Mouse (Mus musculus): ENCODE results near the gene Cyp2s1. TPM values are rescaled to one million over a fixed set of nuclear protein-coding genes. Genes with fewer than 3 reads are reported as not detected.

The Cyp2s1 gene
- 10 to 100 TPM in 1 of 2 experiments, 1 to 10 TPM in 1; 4.8 to 22.1 TPM for polyA plus RNA-seq (2017; shearing (Covaris generic))

DNA sequence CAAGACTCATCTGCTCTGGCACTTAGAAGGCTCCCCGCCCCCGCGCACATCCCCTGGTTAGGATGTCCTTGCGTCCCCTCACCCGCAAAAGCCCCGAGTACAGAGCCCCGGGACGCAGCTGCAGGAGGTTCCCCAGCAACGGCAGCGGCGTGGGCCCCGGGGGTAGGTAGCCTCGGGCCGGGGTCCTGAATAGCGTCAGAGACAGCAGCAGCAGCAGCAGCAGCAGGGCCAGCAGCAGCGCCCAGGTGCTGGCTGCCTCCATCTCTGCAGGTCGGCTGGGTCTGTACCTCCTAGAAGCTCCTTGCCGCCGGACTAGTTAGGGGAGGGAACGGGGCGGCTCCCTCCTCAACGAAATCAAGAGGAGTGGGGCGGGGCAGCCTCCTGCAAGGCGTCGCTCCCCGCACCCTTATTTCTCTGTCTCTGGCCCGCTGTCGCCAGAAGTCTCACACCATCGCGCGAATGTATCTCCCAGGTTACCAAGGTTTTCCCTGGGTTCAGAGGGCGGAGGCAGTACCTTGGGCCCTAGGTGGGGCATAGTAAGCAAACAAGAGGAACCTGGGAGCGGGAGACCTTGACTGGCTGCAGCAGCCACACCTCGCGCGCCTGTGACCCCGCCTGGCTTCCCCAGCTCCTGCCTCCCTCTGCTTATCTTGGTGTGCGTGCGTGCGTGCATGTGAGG, at the start of gene Cyp2s1:
TSS of gene Cyp2s1 (minus strand) at position 673 of the 679 bp plus-strand sequence.

DNA sequence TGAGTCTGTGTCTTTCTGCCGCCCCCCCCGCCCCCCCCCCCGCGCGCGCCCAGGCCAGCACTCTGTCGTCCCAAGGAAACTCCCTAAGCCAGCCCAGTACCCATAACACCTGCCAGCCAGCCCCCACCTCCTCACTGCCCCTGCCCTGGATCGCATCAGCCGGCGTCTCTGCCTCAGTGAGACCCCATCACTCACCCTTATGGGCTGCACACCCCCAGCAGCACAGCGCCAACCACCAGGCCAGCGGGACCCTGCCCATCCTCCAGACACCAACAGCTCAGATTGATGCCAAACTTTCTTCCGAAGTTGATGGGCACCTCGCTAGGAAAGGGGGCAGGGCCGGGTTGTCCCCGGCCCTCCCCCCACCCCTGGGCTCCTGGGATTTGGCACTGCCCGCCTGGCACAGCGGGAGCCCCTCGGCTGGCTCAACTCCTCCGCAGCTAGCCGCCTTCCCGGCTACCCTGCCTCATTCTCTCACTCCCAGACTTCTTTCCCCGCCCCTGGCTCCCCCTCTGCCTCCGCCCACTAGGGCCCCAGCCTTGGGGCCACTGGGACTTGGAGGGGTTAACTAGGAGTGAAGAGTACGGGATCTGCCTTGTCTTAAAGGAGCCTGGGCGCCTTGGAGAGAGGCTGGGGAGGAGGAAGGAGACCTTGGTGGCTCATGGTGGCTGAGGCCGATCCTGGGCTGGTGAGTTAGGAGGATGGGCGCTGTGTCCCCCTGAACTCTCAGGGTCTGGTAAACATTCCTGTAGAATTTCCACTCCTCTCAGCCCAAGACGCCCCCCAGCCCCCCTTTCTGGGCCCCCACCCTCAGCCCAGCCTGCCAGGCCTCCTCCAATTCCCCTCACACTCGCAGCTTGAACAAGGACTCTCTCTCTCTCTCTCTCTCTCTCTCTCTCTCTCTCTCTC, 28.2 kb downstream of the Cyp2s1 start, which contains the start of gene Axl:
TSS of gene Axl (minus strand) at position 486 of the 909 bp plus-strand sequence.

DNA sequence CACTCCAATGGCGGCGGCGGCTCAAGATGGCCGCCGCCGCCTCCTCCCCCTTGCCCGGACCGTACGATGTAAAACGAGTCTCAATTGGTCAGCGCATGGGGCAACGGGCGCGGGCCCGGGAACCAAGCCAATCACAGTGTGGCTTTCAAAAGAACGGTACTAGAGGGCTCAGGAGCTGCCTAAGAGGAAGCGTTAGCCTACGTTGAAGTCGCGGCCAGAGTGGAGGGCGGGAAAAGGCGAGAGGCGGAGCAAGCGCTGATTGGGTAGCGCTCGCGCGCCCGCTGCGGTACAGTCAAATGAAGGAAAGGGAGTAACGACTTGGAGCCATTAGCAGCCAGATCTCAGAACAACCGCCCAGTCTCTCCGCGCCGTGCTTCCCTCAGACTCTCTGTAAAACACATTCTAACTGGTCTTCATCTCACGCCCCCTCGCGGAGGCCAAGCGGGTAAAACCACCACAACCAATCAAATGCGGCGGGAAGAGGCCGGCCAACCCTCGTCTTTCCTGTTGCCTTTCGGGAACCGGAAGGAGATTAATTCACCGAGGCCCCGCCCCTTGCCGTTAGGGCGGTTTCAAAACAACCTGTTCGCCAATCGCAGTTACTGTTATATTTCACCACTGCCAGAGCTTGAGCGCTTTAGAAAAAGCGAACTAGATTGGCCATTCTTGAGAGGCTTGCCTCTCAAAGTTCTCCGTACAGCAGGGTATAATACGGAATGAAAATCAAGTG, 61.8 kb downstream of the Cyp2s1 start, which contains the start of gene Hnrnpul1:
TSS of gene Hnrnpul1 (minus strand) at position 20 of the 730 bp plus-strand sequence.

Other genes starting within 250 kb of the Cyp2s1 start
- not detected for gene Erich4, start 201.0 kb downstream of the Cyp2s1 start, polyA plus RNA-seq (2017; shearing (Covaris generic))
- 10 to 100 TPM; 53.6 to 55.0 TPM for gene Dmac2, start 197.5 kb downstream of the Cyp2s1 start, polyA plus RNA-seq (2017; shearing (Covaris generic))
- gene B3gnt8, start 190.3 kb downstream of the Cyp2s1 start, polyA plus RNA-seq (2017; shearing (Covaris generic)) = 1 to 10 TPM in 1 of 2 experiments, under 1 TPM in 1; 0.86 to 1.3 TPM
- gene Bckdha, start 157.9 kb downstream of the Cyp2s1 start, polyA plus RNA-seq (2017; shearing (Covaris generic)) = 10 to 100 TPM; 33.0 to 39.0 TPM
- 100 to 1,000 TPM; 102 to 119 TPM for gene Exosc5, start 157.7 kb downstream of the Cyp2s1 start, polyA plus RNA-seq (2017; shearing (Covaris generic))
- 1 to 10 TPM; 2.4 to 3.8 TPM for gene Tmem91, start 141.7 kb downstream of the Cyp2s1 start, polyA plus RNA-seq (2017; shearing (Covaris generic))
- gene B9d2, start 136.1 kb downstream of the Cyp2s1 start, polyA plus RNA-seq (2017; shearing (Covaris generic)) = 10 to 100 TPM; 51.9 to 59.9 TPM
- gene Tgfb1, start 129.9 kb downstream of the Cyp2s1 start, polyA plus RNA-seq (2017; shearing (Covaris generic)) = 100 to 1,000 TPM; 131 to 156 TPM
- 10 to 100 TPM; 49.9 to 54.7 TPM for gene Ccdc97, start 97.8 kb downstream of the Cyp2s1 start, polyA plus RNA-seq (2017; shearing (Covaris generic))
- gene Hnrnpul1, start 62.2 kb downstream of the Cyp2s1 start, polyA plus RNA-seq (2017; shearing (Covaris generic)) = 100 to 1,000 TPM in 1 of 2 experiments, 10 to 100 TPM in 1; 86.7 to 119 TPM
- gene Axl, start 28.2 kb downstream of the Cyp2s1 start, polyA plus RNA-seq (2017; shearing (Covaris generic)) = 10 to 100 TPM in 1 of 2 experiments, 1 to 10 TPM in 1; 8.6 to 28.2 TPM
- not detected for gene Cyp2b10, start 80.7 kb upstream of the Cyp2s1 start, polyA plus RNA-seq (2017; shearing (Covaris generic))
- not detected for gene Cyp2b13, start 244.6 kb upstream of the Cyp2s1 start, polyA plus RNA-seq (2017; shearing (Covaris generic))